Mouse (Mus musculus) adrenal gland, postnatal 36 days (tissue): ENCODE data around the gene Mrpl24. TPM values are rescaled to one million over a fixed set of nuclear protein-coding genes. Genes with fewer than 3 reads are reported as not detected.

Experiments used
- DNase-seq, 2 experiments: peaks; one replicate each; pipeline ENCODE4 v3.0.0; 2021; ENCODE audit warnings: mixed read lengths in 1 of 2
- total RNA-seq, 2 experiments: library from RNA; stranded (reverse); gene quantifications; 2 replicates each; pipeline ENCODE4 v1.2.3; 2021

The Mrpl24 gene
- total RNA-seq, 2 experiments from 2014 or later, result 116 to 130 TPM

- DNase-seq, result no peak
These were observed 27.9 kb downstream of the Mrpl24 start for GRCm38 (mm10) chr3:87947056-87947810.

GRCm38 (mm10) chr3:87947811-87948199 is 28.5 kb downstream of the Mrpl24 start:
- DNase-seq, result no peak

DNA sequence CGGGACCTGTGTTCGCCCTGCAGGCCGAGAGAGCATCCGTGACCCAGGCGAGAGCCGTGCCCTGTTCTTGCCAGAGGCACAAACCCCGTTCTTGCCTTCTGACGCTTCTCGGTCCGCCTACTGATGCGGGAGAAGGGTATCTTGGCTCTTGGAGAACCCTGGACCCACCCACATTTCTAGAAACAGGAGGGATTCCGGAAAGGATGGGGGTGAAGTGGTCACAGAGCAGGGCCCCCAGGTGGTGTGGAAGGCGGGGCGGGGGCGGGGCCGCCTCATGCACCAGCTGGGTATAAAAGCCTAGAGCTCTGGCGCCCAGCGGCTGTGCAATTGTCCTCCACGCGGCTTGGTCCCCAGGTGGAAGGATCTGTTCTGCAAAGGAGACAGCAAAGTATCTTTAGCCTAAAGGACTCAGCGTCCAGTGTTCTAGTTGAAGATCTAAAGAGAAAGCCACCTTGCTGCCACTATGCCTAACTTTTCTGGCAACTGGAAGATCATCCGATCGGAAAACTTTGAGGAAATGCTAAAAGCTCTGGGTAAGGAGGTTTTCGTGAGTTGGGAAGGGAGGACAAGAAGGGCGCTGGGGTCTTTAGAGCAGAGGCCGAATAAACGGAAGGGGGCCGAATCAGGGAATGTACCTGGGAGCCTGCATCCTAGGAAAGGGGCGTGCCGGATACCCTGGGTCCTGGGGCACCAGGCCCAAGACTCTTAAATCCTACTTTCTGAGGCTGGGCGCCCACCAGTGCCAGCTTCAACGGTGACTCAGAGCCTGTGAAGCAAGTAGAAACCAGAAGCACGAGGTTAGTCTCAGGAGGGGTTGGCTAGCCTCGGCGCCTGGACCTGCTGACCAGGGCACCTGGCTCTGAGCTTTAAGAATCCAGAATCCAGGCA is 29.3 kb downstream of the Mrpl24 start, which contains the start of gene Crabp2:
Gene Crabp2, plus strand, starts transcription at position 289 of the 888 bp plus-strand sequence.
- no peak for DNase-seq

DNA sequence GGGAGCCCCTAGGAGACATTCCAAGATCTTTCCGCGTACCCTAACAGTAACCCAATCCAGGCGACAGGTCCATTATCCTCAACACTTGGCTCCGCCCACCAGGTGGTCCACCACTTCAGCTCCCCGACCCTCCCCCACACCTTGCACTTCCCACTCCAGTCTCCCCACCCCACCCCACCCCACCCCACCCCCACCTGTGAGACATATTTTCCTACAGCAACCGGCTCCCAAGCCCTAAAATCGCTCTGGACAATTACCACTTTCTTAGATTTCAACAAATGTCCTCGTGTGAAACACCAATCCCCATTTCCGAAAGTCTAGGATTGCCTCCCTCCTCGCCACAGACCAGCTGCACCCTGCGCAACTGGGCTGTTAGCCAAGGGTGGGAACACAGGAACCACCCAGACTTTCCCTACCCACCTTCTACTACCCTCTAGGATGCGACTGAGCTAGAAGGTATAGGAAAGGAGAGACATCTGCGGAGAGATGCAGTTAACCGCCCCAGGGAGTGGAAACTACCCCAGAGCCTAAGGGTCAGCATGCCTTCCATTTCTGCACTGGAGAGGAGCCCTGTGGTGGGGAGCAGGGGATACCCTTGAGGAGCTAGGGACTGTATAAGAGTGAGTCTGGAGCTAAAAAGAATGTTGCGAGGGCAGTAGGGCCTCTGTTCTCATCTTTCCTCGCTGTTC is 30.1 kb downstream of the Mrpl24 start:
- no peak for DNase-seq

GRCm38 (mm10) chr3:87949955-87950515 is 30.7 kb downstream of the Mrpl24 start:
- no peak for DNase-seq

- DNase-seq, result no peak
These were observed 32.6 kb downstream of the Mrpl24 start for GRCm38 (mm10) chr3:87951946-87952345.

DNA sequence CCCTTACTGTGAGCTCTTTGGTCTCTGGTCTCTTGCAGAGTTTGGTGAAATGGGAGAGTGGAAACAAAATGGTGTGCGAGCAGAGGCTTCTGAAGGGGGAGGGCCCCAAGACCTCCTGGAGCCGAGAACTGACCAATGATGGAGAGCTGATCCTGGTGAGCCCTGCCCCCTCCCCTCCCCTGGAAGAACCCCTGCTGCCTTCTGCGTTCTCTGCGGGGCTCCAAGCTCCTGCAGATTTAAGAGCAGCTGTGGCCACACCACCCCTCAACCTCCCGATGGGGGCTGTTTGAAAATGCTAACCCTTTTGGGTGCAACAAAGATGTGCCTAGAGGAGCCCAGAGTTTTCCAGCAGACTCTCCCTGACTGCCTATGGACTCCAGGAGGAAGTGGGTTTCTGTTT is 33.1 kb downstream of the Mrpl24 start:
- no peak for DNase-seq

DNA sequence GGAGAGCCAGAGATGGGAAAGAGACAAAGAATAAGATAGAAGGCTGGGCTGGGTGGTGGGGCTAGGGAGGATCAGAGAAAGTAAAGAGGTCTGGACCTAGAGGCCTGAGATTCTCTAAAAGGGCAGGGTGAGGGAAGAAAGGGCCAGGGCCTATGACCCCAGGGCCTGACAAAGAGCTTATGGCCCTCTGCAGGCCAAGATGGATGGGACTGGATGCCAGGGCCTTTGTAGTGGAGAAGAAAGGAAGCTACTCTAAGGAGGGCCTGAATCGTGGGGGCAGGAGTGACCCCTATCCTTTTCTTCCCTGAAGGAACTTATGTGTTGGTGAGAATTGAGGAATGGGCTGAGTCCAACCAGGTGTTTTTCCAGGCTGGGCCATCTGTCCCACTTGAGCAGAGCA is 38.8 kb downstream of the Mrpl24 start:
- DNase-seq, result no peak

- DNase-seq, result no peak
These were observed 39.2 kb downstream of the Mrpl24 start for GRCm38 (mm10) chr3:87958476-87958875.

GRCm38 (mm10) chr3:87958967-87959366 is 39.7 kb downstream of the Mrpl24 start:
- DNase-seq, result no peak

GRCm38 (mm10) chr3:87959371-87959770 is 40.1 kb downstream of the Mrpl24 start:
- no peak for DNase-seq

DNA sequence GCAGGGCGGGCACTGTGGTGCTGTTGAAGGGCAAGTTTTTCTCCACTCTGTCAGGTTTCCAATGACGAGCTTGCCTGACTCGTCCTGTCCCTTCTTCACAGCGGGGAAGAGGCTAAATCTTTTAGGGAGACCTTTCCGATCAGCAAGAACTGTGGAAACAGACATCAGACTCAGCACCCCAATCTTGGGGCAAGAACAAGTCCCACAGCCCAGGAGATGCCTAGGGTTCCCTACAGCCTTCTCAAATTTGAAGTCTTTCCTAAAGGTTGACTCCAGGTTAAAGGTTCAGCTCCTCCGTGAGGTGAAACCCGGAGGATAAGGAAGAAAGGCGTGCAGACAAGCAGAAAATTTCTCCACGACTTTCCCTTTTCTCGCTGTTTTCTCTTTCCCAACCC is 40.9 kb downstream of the Mrpl24 start:
- no peak for DNase-seq

DNA sequence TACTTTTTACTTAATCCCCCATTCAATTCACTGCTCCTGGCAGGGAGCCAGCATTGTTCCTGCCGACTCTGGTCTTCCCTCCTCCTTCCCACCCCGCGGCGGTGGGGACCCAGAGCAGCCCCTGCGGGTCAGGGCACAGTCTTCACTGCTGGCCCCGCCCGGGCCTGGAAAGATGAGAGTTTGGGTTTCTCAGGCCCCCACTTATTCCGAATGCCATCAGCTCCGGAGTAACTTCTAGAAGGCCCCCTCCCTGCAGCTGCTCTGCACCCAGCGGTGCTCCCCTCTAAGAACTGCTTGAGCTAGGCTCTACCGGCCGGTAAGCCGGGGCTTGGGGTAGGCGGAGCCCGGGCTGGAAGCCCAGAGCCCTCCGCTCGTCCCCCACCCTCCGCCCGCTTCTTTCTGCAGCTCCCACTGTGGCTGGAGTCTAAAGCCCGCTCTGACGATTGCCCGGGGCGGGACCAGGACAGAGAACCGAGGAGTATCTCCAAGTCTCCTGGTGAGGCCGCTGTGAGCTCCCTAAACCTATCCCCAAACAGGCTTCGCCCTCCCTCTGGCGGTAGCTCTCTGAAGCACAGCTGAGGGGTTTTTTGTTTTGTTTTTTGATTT is 41.4 kb downstream of the Mrpl24 start:
- peak; percentile 90 to 93 for DNase-seq

DNA sequence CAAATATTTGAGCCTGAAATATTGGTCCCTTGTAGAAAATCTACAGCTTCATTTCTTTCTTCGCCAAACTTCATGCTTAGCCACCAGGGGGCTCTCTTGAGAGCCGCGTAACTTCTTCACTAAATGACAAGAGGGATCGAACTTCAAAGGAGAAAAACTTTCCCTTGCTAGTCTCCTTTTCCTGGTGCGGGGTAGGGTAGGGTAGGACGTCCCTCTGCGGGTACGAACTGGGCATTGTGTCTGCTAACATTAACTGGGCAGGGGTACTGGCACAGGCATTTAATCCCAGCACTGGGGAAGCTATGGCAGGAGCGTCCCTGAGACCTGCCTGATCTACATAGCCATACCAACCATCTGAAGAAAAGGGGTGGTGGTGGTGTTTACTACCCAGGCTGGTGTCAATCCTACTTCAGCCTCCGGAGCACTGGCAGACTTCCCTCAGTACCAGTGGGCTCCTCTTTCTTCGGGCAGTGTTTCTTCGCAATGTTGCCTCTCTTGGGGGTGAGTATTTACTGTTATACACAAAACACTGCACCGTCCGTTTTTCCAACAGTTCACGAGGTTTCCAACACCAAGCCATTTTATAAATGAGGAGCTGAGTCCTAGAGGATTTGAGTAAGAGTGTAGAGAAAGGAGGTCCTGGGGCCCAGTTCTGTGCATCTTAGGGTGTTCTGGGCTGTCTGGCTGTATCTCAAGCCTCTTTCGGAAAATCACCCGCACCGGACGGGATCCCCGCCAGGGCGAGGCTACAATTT is 51.1 kb downstream of the Mrpl24 start:
- DNase-seq, result peak; percentile 55 to 75

DNA sequence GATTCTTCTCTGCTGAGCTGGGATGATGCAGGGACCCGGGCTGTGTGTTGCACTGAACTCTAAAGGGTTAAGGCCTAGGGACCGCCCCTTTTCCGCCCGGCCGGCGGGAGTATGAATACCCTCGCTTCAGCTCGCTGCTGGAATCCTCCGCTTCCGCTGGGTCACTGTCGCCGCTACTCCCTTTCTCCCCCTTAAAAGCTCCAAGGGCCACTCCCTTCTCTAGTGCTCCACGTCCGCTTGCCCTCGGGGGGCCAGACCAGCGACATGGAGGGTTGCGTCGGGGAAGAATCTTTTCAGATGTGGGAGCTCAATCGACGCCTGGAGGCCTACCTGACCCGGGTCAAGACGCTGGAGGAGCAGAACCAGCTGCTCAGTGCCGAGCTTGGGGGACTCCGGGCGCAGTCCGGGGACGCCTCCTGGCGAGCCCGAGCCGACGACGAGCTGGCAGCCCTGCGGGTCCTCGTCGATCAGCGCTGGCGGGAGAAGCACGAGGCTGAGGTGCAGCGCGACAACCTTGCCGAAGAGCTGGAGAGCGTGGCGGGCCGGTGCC is 51.7 kb downstream of the Mrpl24 start, which contains the start of gene Nes:
Gene Nes, plus strand, starts transcription at position 140 of the 550 bp plus-strand sequence.
- peak; percentile 55 to 70 for DNase-seq

GRCm38 (mm10) chr3:87971489-87972202 is 52.3 kb downstream of the Mrpl24 start:
- no peak for DNase-seq

DNA sequence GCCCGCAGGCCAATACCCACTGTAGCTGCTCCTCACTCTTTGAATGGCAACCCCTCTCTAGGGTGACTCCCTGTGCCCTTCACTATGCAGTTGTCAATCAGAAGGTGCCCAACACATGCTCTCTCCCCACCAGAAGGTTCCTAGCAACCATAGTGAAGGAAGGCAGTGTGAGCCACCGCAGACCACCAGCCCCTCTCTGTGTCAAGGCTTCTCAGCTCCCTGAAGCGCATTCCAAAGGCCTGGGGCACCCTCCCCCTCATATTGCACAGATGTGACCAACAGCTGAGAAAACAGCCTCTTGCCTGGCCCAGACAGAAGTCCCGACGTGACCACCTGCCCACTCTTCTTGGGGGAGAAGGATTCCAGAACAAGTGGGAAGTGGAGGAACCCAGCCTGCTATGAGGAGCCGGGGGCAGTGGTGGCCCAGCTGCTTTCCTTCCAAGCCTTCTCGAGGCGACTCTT is 52.9 kb downstream of the Mrpl24 start:
- DNase-seq, result no peak

- DNase-seq, result no peak
These were observed 53.5 kb downstream of the Mrpl24 start for GRCm38 (mm10) chr3:87972776-87973175.
